Mouse (Mus musculus) MEL (cell line): ENCODE measurements around the gene Ggta1.

ENCODE experiments used
- CTCF ChIP-seq, 3 experiments: IDR thresholded peaks in 2 of 3; conservative IDR thresholded peaks in 1 of 3; 2 replicates each; pipeline ENCODE4 v1.5.1; 2011 to 2012; ENCODE audit warnings: low read length in 3 of 3, low read depth in 2 of 3, mild to moderate bottlenecking in 2 of 3, improper control_type of control experiment in 1 of 3, inconsistent platforms in 1 of 3, mixed read lengths in 1 of 3, moderate library complexity in 1 of 3; ENCODE audit not compliant: control insufficient read depth in 1 of 3, insufficient read depth in 1 of 3, poor library complexity in 1 of 3, severe bottlenecking in 1 of 3
- JUND ChIP-seq: IDR thresholded peaks from 2 replicates; pipeline ENCODE4 v1.6.1; 2011; ENCODE audit warnings: low read depth, mild to moderate bottlenecking, improper control_type of control experiment, low read length
- MAX ChIP-seq: IDR thresholded peaks from 2 replicates; pipeline ENCODE4 v1.6.1; 2011; ENCODE audit warnings: low read length, improper control_type of control experiment
- POLR2A ChIP-seq, 2 experiments: IDR thresholded peaks; 2 replicates each; pipeline ENCODE4 v1.6.1; 2011 to 2012; ENCODE audit warnings: low read length in 2 of 2, mild to moderate bottlenecking in 2 of 2, control low read depth in 1 of 2, improper control_type of control experiment in 1 of 2, low read depth in 1 of 2, moderate library complexity in 1 of 2; ENCODE audit not compliant: control insufficient read depth in 1 of 2, insufficient read depth in 1 of 2, poor library complexity in 1 of 2
- SMC3 ChIP-seq: IDR thresholded peaks from 2 replicates; pipeline ENCODE4 v1.6.1; 2011; ENCODE audit warnings: low read depth, low read length, improper control_type of control experiment

DNA sequence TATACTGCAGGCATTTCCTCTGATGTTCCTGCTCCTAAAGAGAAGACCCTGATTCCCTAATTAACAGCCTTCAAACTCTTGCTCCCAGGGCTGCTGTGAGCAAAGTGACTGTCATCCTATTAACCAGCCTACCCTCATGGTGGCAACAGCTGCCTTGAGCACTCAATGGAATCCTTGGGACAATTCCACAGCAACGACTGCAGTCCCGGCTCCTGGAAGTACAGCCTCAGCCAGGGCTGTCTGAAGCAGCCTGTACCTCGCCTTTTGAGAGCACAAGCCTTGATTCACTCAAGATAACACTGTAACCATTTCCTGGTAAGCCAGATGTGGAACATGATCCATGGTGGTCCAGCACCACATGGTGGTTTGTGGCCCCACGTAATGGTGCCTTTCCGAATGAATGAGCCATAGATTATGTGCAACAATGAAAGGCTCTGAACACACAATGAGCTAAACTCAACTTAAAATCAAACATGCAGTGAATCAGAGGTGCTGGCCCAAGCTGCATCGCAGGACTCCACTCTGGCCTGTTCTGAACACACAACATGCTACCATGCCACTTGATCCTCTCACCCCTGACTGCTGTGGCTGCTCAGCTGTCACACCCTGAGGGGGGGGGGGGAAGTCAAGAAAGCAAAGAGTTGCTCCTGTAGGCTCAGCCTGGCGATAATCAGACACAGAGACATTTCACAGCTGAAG is 14.7 kb downstream of the Ggta1 start:
- TF ChIP-seq SMC3 (no peak), JUND (no peak), CTCF (IDR thresholded peaks at IDR 0.05 in 2 of 3, conservative IDR thresholded peaks at IDR 0.05 in 1 of 3; ENCODE audit: control insufficient read depth in 1 of 3, insufficient read depth in 1 of 3, low read depth in 2 of 3, low read length in 3 of 3, poor library complexity in 1 of 3, severe bottlenecking in 1 of 3) (no peak), POLR2A (IDR thresholded peaks at IDR 0.05; ENCODE audit: control insufficient read depth in 1 of 2, insufficient read depth in 1 of 2, low read depth in 1 of 2, low read length in 2 of 2, poor library complexity in 1 of 2) (no peak), MAX (no peak)
